8 mouse cellular contexts compared by ENCODE assay signal in genomic region chr6:81924304-81924703, GRCm38 (mm10). TPM values are rescaled to one million over a fixed set of nuclear protein-coding genes. Genes with fewer than 3 reads are reported as not detected.
A peak's percentile ranks its signal among the peaks of the same experiment; 100 is the strongest.
DNase-seq lines count a peak whose midpoint lies in the region; ATAC-seq lines count a peak whose summit lies in the region.

No protein-coding gene starts in this region.

- H3K4me3 ChIP-seq in kidney, embryonic 15.5 days (replicated peaks): peak overlapping the region; percentile 78
- H3K4me3 ChIP-seq in brown adipose tissue, adult 24 weeks (ENCODE audit: insufficient read depth, low read depth, low read length): peak overlapping the region; percentile 80
- peak overlapping the region; percentile 87 for H3K4me3 ChIP-seq in hindbrain, embryonic 14.5 days (replicated peaks; ENCODE audit: low read length)
- H3K4me3 ChIP-seq in midbrain, embryonic 14.5 days (replicated peaks; ENCODE audit: low read depth, low read length): peak overlapping the region; percentile 74

- H3K36me3 ChIP-seq in kidney, embryonic 15.5 days: peaks cover 40% of the 10 kb centered on the region
- H3K36me3 ChIP-seq in hindbrain, embryonic 14.5 days (replicated peaks; ENCODE audit: control insufficient read depth, insufficient read depth): peaks cover 34% of the 10 kb centered on the region
- peaks cover 30% of the 10 kb centered on the region for H3K36me3 ChIP-seq in midbrain, embryonic 14.5 days (ENCODE audit: control insufficient read depth, insufficient read depth, low read length)

- H3K4me1 ChIP-seq in kidney, embryonic 15.5 days: peaks cover 15% of the 10 kb centered on the region
- peaks cover 3% of the 10 kb centered on the region; the same call in 1 of the 2 replicates for H3K4me1 ChIP-seq in brown adipose tissue, adult 24 weeks (ENCODE audit: control insufficient read depth, insufficient read depth, insufficient read length, low read length)
- H3K4me1 ChIP-seq in hindbrain, embryonic 14.5 days (replicated peaks; ENCODE audit: control insufficient read depth, insufficient read depth, low read length): peaks cover 16% of the 10 kb centered on the region
- H3K4me1 ChIP-seq in midbrain, embryonic 14.5 days (ENCODE audit: control insufficient read depth, insufficient read depth, low read length): peaks cover 12% of the 10 kb centered on the region

- ATAC-seq in kidney, embryonic 15.5 days (replicated peaks; ENCODE audit: low FRiP score): peak; percentile 55
- ATAC-seq in hindbrain, embryonic 14.5 days (ENCODE audit: low FRiP score): no peak
- no peak for ATAC-seq in midbrain, embryonic 14.5 days (ENCODE audit: low FRiP score, low TSS enrichment)

- WGBS in kidney, embryonic 15.5 days: 10% methylated on average over 5 of the region's 5 CpGs
- WGBS in hindbrain, embryonic 14.5 days: 13% methylated on average over 5 of the region's 5 CpGs
- WGBS in midbrain, embryonic 14.5 days: 10% methylated on average over 5 of the region's 5 CpGs

- DNase-seq in kidney, postnatal 25 days: no peak
- no peak for DNase-seq in hindbrain, embryonic 14.5 days (ENCODE audit: low spot score)
- DNase-seq in midbrain, embryonic 14.5 days: peak; percentile 12
- no peak for DNase-seq in right cerebral cortex, postnatal 10 days (ENCODE audit: low spot score in 2 of 2)
- DNase-seq in cerebellum, postnatal 14 days: no peak
- DNase-seq in gastrocnemius, postnatal 10 days: no peak

- peak overlapping the region; percentile 63 for H3K4me2 ChIP-seq in kidney, embryonic 15.5 days
- H3K4me2 ChIP-seq in hindbrain, embryonic 14.5 days (replicated peaks): peak overlapping the region; percentile 73
- H3K4me2 ChIP-seq in midbrain, embryonic 14.5 days (ENCODE audit: low read length): peak overlapping the region; percentile 70

- H3K27me3 ChIP-seq in kidney, embryonic 15.5 days: no peaks in the 10 kb centered on the region
- no peaks in the 10 kb centered on the region for H3K27me3 ChIP-seq in hindbrain, embryonic 14.5 days (ENCODE audit: control insufficient read depth, insufficient read depth, low read length)
- no peaks in the 10 kb centered on the region for H3K27me3 ChIP-seq in midbrain, embryonic 14.5 days (ENCODE audit: control insufficient read depth, insufficient read depth, low read length)

- H3K27ac ChIP-seq in kidney, embryonic 15.5 days: no peak overlapping the region
- H3K27ac ChIP-seq in brown adipose tissue, adult 24 weeks (replicated peaks; ENCODE audit: low read depth, low read length): no peak overlapping the region
- H3K27ac ChIP-seq in hindbrain, embryonic 14.5 days: no peak overlapping the region
- no peak overlapping the region for H3K27ac ChIP-seq in midbrain, embryonic 14.5 days (replicated peaks; ENCODE audit: low read depth, low read length)

- peak overlapping the region; percentile 93 for H3K9ac ChIP-seq in kidney, embryonic 15.5 days
- peak overlapping the region; percentile 91 for H3K9ac ChIP-seq in hindbrain, embryonic 14.5 days
- peak overlapping the region; percentile 81 for H3K9ac ChIP-seq in midbrain, embryonic 14.5 days (replicated peaks; ENCODE audit: low read length)

- H3K9me3 ChIP-seq in kidney, embryonic 15.5 days (replicated peaks): no peaks in the 10 kb centered on the region
- H3K9me3 ChIP-seq in hindbrain, embryonic 14.5 days (ENCODE audit: control insufficient read depth, low read length): no peaks in the 10 kb centered on the region
- no peaks in the 10 kb centered on the region for H3K9me3 ChIP-seq in midbrain, embryonic 14.5 days (ENCODE audit: control insufficient read depth, low read length)

RNA-seq across cellular contexts. Expression of gene Gcfc2, which starts 0.8 kb away (rescaled TPM):
- polyA plus RNA-seq in kidney, embryonic 15.5 days (2015; fragmentation: Nextera tagmentation; extraction: Ambion mirVana): 11.3 and 13.0 TPM in 2 replicates
- polyA plus RNA-seq in brown adipose tissue, adult 24 weeks (2012; ENCODE audit: insufficient read depth, insufficient read length, missing spikeins): 0.95 and 1.8 TPM in 2 replicates
- polyA plus RNA-seq in hindbrain, embryonic 14.5 days (2014; fragmentation: Nextera tagmentation; extraction: Ambion mirVana): 7.7 and 9.2 TPM in 2 replicates
- 10.1 and 12.4 TPM in 2 replicates for polyA plus RNA-seq in midbrain, embryonic 14.5 days (2014; fragmentation: Nextera tagmentation; extraction: Ambion mirVana)
- 1 to 10 TPM; 3.3 to 5.7 TPM for total RNA-seq in gastrocnemius, postnatal 10 days (2021)

RNA-seq across cellular contexts. Expression of gene Mrpl19, which starts 41.5 kb away (rescaled TPM):
- polyA plus RNA-seq in kidney, embryonic 15.5 days (2015; fragmentation: Nextera tagmentation; extraction: Ambion mirVana): 56.1 and 57.8 TPM in 2 replicates
- 31.9 and 37.0 TPM in 2 replicates for polyA plus RNA-seq in brown adipose tissue, adult 24 weeks (2012; ENCODE audit: insufficient read depth, insufficient read length, missing spikeins)
- polyA plus RNA-seq in hindbrain, embryonic 14.5 days (2014; fragmentation: Nextera tagmentation; extraction: Ambion mirVana): 41.7 and 41.8 TPM in 2 replicates
- 31.5 and 34.0 TPM in 2 replicates for polyA plus RNA-seq in midbrain, embryonic 14.5 days (2014; fragmentation: Nextera tagmentation; extraction: Ambion mirVana)
- 10 to 100 TPM; 22.4 to 24.9 TPM for total RNA-seq in gastrocnemius, postnatal 10 days (2021)
